Mouse (Mus musculus) stomach, postnatal 0 days (tissue): ENCODE data around the gene Trpv3.

ENCODE experiments used
- CTCF ChIP-seq: IDR thresholded peaks from 2 replicates; pipeline ENCODE4 v1.5.1; 2016; ENCODE audit warnings: antibody characterized with exemption, low read depth, mild to moderate bottlenecking, moderate library complexity
- EP300 ChIP-seq: optimal IDR thresholded peaks from 2 replicates; pipeline ENCODE3; 2016; ENCODE audit warnings: antibody characterized with exemption

GRCm38 (mm10) chr11:73283926-73284325 lies 16.7 kb downstream of the Trpv3 start:
- no peak for TF ChIP-seq CTCF
- TF ChIP-seq EP300: no peak
